Mouse (Mus musculus): ENCODE results near the gene Psmd11.

Psmd11 gene

DNA sequence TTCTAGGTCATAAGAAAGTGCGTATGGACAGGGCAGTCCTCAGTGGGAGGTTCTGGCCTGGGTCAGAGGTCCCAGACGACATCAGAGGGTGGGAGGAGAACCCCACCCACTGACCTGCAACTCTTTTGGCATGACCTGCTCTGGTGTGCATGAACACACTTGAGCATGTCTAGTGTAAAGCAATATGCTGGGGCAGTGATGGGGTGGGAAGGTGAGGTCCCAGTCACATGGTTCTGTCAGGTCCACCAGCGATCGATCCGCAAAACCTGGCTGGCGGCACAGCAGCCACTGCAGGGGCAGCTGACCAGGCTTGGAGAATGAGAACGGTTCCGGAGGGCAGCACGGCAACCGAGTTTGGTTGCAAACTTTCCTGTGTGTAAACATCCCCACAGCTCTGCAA lies 53.9 kb downstream of the Psmd11 start:
- no peak for DNase-seq (ENCODE audit: low read depth, low spot score)

DNA sequence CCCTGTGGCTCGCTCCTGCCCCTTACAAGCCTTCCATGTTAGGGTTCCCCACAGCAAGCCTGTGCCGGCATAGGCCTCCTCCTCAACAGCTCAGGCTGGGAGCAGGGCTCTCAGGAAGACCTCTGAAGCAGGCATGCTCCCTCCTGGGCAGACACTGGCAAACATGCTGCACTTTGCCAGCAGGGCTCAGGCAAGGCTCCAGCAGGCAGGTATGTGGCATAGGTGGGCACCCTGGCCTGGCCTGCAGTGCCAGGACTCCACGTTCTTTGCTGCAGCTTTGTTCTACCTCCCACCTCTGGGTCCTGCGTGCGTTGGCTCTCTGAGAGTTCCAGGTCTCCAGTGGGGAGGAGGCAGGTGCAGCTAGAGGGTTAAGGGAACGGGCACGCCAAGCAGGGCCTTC lies 54.5 kb downstream of the Psmd11 start:
- no peak for DNase-seq (ENCODE audit: low read depth, low spot score)

DNA sequence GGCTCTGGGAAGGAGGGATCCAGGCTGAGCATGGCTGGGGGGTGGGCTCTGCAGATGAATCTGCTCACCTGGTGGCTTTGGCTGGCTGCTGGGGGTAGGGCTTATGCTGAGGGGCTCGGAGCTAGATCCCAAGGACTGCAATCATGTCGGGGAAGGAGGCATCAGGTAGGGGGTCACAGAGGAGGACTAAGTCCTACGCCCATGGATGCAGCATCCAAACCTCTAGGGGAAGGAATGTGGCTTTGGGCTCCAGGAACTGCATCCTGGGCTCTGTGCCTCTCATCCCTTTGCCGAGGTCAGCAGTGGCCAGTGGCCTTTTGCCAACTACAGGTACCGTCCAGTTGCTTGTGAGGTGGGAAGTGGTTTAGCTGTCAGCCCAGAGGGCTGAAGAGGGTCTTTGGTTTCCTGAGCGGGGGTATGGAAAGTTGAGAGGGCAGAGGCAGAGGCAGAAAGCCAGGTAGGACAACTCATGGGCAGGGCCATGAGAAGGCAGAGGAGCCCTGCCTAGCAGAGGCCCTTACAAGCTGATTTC lies 55.2 kb downstream of the Psmd11 start:
- no peak for DNase-seq (ENCODE audit: low read depth, low spot score)

DNA sequence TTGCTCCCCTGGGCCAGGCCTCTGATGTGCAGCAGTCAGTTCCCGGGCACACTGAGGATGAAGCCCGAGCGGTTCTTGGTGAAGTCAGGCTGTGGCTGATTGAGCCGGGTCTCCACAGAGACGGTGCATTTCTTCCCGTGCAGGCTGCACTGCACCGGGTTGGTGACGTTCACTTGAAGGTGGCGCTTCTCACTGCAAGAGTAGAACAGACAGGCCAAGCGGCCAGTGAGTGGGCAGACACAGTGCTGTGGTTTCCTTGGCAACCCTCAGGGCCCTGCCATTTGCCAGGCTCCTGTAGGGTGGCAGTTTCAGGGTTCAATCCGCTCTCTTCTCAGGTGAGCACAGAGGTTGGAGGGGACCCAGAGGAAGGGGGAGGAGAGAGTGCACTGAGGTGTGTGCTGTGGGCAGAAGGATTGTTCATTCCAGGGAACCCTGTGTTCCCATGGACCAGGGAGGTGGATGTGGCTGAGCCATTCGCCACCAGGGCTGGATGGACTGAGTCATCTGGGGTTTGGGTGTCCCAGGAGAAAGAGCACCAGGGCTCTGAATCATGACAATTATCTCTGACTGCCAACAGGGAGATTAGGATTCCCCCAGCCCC lies 55.9 kb downstream of the Psmd11 start:
- DNase-seq (ENCODE audit: low read depth, low spot score), result no peak

DNA sequence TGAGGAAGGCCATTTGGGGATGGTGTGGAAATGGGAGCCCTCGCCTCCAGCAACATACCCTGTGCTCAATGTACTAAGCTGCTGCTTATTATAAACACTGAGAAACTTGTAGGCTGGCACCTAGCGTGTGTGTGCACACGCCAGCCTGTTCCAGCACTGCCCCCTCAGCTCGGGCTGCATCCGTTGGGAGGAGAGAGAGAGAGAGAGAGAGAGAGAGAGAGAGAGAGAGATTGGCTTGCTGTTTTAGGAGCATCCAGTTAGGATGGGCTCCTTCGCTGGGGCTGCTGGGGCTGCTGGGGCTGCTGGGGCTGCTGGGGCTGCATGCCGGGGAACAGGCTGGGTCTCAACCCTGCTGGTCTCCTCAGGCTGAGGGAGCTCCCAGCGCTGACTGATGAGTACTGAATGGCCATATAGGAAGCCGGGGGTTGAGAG lies 56.7 kb downstream of the Psmd11 start:
- no peak for DNase-seq (ENCODE audit: low read depth, low spot score)

DNA sequence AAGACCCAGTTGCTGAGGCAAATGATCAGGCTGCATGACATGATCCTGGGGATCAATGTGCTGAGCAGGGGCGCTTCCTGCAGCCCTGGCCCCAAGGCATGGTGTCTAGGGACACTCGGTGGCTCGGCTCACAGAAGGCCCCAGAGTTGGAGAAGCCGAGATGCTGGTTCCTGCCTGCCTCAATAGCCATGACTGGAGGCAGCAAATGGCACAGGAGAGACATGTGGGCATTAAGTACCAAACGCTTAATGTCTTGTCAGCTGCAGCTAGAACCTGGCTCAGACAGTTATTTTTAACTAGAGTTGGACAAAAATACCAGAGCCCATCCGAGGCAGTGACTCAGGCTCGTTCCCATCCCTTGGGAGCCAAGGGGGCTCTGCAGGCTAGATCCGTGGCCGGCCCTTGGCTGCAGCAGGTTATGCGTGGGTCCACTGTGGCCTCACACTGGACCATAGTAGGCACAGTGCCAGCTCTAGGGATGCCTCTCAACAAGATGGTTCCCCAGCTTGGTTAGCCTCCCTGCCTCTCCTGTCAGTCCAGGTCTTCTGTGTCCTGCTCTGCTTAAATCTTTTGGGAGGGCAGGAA lies 57.3 kb downstream of the Psmd11 start:
- no peak for DNase-seq (ENCODE audit: low read depth, low spot score)

DNA sequence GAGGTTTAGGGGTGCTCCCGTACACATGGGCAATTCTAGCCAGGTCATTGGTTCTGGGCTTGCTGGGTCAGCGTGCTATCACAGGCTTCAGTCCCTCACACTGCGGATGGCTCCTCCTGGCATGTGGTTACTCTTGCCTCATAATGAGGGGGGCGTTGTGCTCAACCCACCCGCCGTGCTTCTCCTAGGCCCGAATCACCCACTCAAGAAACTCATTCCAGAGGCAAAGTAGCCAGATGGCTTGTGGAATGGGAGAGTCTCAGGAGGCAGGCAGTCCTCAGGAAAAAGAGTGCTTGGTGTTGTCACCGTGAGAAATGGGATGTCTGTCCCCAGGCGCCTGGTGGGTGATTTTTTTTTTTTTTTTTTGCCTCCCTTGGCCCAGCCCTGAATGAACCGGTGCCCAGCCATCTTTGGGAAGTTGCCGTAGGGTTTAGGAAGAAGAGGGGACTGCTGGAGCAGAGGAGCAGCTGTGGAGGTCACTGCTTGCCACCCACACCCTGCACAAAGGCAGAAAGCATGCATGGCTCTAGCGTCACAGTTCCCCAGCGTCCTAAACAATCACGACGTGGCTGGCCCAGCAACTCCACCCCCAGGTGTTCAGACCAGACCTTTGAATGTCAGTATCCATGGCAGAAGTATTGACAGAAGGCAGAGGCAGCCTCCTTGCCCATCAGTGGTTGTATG lies 59.6 kb downstream of the Psmd11 start:
- no peak for DNase-seq (ENCODE audit: low read depth, low spot score)

DNA sequence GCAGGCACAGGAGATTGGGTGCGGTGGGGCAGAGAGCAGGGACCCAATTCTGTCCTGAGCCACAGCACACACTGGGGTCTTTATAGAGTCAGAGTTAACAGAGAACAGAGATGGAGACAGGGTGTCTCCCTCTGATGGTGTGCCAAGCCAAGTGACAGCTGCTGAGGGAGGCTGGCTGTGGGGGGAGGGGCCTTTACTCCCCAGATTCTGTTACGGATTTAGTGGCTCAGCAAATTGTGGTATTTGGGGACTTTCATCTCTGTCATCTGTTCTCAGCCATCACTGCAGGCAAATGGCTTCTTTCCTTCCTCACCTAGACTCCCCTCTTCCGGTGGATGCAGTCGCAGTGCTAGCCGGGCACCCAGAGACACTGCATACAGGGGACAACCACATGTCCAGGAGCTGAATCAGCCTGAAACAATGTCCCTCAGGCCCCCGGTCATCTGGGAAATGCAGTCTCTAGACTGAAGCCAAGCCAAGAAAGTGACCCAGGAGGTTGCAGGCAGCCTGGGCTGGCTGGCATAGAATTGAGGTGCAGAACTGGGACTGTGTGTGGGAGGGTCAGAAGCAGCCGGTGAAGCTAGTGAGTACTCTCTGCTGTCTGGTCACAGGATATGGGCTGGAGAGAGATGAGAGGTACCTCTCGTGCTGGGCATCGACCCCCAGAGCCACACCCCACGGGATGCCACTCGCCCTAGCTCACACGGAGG lies 60.9 kb downstream of the Psmd11 start:
- DNase-seq (ENCODE audit: low read depth, low spot score), result no peak

DNA sequence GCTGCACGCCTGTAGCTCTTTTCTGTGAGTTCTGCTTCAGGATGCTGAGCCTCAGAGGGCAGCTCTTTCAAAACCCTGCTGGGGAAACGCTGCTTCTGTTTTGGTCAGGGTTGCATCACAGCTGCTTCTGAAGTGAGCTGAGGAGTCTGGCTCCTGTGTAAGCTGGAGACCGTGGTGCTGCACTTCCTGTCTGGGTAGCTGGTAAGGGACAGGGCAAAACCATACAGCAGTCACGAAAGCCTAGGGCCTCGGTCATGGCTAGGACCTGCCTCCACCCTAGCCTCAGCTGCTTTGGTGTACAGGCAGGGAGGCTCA lies 61.4 kb downstream of the Psmd11 start:
- no peak for DNase-seq (ENCODE audit: low read depth, low spot score)

DNA sequence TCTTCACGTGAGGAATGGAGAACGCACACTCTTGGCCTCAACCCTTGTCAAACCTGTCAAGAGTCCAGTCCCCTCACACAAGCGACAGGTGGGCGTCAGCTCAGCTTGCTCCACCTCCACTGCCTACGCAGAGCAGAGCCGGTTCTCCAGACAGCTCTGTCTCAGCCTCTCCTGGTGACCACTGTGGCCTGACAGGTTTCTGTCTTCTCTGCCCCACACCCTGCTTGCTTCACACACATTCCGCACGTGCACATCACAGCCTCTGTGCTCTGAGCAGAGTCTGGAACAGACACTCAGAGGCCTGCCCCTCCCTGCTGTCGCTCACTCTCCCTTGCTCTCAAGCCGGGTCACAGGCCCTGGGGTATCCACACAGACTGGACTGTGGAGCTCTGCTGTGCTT lies 62.4 kb downstream of the Psmd11 start:
- no peak for DNase-seq (ENCODE audit: low read depth, low spot score)

DNA sequence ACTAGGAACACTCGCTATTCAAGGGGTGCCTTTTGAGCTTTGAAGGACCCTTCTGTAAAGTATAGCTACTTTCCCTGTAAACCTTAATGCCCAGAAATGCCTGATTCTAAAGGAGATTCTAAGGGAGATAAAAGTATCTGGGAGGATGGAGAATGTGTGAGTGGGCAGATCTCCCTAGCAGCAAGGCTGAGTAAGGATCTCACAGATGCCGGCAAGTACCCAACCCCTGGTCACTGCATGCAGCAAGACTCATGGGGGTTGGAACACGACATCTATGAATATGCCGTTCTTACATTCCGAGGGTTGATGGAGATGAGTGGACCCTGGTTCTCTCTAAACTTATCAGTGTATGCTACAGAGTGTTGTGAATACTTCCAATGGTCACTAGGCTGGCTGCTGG lies 64.8 kb downstream of the Psmd11 start:
- DNase-seq (ENCODE audit: low read depth, low spot score), result no peak

DNA sequence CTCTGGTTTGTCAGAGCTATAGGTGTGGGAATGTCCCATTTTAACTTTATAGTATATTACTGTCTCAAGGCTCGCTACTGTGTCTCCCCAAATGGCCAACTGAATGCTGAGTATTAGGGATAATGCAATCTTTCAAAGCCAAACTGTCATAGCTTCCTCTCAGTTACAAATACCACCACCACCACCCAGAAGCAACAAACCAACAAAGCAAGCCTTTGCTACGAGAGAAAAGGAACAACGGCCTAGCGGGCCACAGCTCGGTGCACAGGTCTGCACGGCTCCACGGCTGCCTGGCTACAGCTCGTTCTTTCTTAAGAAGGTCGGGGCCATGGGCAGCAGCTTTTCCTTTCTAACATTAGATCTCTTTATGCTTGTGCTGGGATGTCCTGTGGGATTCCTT lies 66.4 kb downstream of the Psmd11 start:
- DNase-seq (ENCODE audit: low read depth, low spot score), result no peak

DNA sequence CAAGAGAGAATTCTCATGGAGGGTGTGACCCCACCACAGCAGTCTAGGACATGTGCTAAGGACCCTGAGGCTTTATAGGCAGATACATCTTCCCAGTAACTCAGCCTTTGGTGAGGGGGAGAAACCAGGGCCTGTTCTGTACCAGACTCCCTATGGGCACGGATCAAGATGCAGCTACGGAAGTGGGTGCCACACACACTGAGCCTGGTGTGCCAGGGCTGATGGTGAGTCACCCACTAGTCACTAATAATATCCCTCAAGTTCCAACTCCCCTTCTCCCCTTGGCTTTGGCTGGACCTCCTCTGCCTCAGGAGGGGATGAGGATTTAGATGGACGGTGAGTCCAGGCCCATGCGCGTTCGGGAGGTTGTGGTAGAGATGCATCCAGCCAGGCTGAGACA lies 67.6 kb downstream of the Psmd11 start:
- no peak for DNase-seq (ENCODE audit: low read depth, low spot score)

DNA sequence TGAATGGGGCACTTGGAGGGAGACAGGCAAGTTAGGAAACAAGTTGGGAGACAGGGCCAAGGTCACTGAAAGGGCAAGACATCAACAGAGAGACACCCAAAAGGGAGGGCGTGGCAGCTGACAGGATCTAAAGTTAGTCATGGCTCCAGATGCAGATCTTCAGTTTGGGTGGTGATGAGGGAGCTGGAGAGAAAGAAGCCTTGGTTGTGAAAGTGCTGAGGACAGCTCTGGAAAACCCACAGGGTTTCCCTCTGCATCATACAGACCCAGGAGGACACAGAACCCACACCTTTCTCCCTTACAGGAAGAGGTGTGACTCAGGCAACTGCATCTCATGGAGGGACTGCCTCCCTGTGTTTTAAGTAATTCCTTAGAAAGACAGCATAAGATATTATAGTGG lies 68.2 kb downstream of the Psmd11 start:
- DNase-seq (ENCODE audit: low read depth, low spot score), result no peak

DNA sequence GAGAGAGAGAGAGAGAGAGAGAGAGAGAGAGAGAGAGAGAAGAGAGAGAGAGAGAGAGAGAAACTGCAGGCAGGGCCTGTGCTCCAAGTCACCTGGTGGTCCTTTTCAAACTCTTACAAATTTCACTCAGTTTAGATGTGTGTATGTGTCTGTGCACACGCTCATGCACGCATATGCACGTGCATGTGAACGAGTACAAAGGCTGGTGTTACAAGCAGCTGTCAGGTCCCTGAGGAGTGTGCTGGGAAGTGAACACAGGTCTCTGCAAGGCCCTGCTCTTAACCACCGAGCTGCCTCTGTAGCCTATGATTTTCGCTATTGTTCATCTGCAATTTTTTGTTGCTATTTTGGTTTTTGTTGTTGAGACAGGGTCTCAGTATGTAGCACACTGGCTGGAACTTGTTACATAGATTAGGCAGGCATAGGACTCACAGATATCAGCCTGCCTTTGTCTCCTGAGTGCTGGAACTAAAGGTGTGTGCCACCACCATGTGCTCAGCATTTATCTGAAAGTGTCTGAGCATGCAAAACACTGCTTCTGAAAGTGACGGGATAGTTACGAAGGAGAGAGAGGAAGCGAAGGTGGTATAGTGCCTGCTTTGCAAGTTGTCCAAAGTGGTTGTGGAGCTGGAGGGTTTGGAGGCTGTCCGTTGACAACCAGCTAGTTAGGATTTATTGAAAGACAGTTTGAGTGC lies 69.0 kb downstream of the Psmd11 start:
- no peak for DNase-seq (ENCODE audit: low read depth, low spot score)

DNA sequence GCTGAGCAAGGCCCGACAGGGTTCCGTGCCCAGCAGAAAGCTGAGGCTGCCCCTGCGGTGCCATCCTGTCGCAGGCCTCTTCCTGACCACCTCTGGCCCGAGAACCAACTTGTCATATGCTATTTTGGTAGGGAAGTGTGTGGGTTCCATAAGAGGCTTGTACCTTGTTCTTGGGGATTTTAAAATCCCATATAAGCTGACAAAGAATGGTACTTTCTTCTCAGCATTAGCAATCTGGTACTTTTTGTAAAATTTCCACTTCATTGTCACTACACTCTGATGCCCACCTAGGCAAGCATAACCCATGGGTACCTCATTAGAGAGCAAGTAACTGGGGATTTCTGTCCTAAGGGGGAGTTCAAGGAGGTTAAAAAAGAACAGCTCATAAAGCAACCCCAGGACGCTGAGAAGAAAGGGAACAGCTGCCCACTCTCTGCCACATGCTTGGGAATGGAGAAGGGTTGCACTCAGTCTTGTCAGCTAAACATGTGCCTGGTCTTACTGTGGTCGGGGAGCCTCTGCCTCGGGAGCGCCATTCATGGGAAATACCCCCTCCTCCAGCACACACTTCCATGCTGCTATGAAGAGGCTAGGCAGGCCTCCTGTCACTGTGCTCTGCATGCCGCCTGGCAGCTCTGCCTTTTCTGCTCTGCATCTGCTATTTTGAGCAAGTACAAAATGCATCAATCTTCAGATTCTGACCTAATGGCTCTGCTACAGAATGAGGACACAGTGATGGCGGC lies 70.1 kb downstream of the Psmd11 start:
- DNase-seq (ENCODE audit: low read depth, low spot score), result no peak

DNA sequence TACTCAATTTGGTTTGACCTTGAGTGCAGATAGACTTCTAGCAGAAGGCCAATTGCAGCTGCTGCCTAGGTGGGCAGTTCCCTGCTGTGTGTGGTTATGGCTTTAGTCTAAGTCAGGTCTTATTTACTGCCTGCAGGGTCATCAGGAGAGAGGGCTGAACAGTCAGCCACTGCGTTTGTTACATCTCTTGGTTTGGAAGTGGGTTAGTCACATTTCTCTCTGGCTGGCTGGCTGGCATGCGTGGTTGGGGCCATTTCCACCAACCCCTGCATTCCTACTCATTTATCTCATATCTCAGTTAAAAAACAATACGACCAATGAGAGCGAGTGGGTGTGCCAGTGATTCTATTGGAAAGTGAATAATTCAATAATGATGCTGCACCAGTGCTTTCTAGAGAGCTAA lies 71.1 kb downstream of the Psmd11 start:
- no peak for DNase-seq (ENCODE audit: low read depth, low spot score)

DNA sequence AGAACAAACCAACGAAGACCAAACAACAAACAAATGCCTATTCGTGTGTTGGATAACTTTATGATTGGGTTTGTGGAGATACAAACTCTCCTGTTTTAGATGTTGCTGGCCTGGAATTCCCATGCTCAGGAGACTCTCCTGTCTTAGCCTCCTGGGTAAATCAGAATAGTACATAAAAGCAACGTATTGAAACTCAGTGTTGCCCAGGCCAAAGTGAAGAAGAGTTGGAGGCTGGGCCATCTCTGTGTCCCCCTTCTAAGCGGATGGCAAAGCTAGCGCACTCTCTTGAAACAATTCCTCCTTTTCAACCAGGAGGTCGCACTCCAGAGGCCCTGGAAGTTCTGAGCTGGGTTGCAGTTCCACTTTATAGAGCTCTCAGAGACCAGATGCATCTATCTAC lies 74.9 kb downstream of the Psmd11 start:
- DNase-seq (ENCODE audit: low read depth, low spot score), result no peak

DNA sequence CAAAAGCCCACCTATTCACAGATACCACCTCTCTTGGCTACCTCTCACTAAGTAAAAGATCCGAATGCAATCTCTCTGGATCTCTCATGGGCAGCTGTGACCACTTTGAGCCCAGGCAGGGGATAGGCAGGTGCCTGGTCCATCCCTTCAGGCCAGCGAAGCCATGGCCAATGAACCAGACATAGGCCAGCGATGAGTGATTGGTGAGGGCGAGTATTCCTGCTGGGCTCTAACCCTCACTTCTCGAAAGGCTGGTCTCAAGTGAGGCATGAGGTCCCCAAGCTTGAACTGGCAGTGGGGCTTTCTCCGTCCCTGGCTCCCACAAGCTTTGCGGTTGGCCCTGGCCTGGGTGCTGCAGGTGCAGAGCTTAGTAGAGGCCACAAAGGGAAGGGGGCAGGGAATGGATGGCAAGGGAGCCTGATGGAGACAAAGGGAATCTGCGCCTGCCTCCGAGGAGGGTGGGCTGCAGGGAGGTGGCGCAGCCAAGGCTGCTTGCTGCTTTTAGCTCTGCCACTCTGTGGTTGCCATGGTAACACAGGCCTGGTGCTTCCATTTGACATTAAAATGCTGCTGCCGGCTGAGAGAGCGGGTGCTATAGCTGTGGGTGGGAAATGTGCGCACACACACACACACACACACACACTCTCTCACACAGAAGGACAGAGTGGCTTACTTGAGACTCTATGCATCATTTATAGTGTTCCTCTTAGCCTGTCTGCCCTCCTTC lies 75.5 kb downstream of the Psmd11 start:
- no peak for DNase-seq (ENCODE audit: low read depth, low spot score)

DNA sequence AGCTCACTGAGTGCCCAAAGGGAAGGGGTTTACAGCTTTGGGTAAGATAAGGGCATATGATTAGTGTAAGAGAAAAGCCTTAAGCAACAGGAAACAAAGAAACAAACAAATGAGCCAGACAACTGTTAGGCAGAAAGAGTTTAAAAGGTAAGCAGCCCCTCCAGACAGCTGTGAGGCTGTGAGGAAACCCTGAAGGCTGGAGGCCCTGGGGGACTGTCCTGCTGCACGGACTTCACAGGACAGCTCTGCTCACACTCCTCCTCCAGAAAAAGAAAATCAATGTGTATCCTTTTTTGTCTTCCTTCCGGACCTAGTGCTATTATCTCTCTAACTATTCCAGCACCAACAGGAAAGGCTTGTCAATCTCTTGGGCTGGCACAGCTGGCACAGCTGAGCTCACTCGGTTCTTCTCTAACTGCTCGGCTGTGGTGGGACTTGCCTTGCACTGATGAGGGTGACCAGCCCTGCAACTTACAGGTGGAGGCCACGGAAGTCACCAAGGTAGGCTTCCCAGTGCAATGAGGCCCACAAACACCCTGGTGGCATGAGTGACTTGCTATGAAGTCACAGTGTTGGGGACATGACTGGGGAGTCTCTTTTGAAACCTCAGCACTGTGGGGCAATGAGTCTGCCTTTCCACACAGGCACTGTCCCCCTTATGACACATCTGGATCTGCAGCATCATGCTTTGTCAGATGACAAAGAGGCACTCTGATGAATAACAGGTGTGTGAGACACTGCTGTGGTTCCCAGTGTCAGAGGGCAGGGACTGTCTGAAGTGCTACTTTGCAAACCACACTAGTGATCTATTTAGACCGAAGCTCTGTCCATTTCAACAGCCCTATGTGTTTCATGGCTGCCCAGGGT lies 76.3 kb downstream of the Psmd11 start:
- DNase-seq (ENCODE audit: low read depth, low spot score), result no peak
